Mouse (Mus musculus) liver, postnatal 0 days (tissue): Measurements from ENCODE around the gene Ralgapa1. TPM values are rescaled to one million over a fixed set of nuclear protein-coding genes. Genes with fewer than 3 reads are reported as not detected.
"Not testable (repeated sequence)": the region's sequence is repeated elsewhere in the genome, so short reads cannot be mapped to it uniquely, and the experiment has no call there.

Source experiments
- ATAC-seq: fragments of 200-750 bp; cut with Nextera tagmentation; 2 replicates; pipeline ENCODE4 v1.8.0; 2017; ENCODE audit warnings: mild to moderate bottlenecking, moderate library complexity
- DNase-seq: peaks from one replicate; pipeline ENCODE4 v3.0.0-alpha.2; 2016
- H3K27ac ChIP-seq: fragments of 300-500 bp; sonication (generic); 2 replicates; pipeline ENCODE4 v1.5.1; 2014; ENCODE audit warnings: antibody characterized with exemption, moderate library complexity, mild to moderate bottlenecking, low read depth
- H3K27me3 ChIP-seq: fragments of 300-500 bp; sonication (generic); 2 replicates; pipeline ENCODE4 v1.6.1; 2014; ENCODE audit warnings: low read length, control low read depth, mixed read lengths; ENCODE audit not compliant: insufficient read depth
- H3K36me3 ChIP-seq: fragments of 300-500 bp; sonication (generic); replicated peaks from 2 replicates; pipeline ENCODE4 v1.6.1; 2014; ENCODE audit warnings: mild to moderate bottlenecking, control low read depth, low read length, moderate library complexity, mixed read lengths; ENCODE audit not compliant: insufficient read depth
- H3K4me1 ChIP-seq: fragments of 300-500 bp; sonication (generic); 2 replicates; pipeline ENCODE4 v1.6.1; 2014; ENCODE audit warnings: antibody characterized with exemption, mild to moderate bottlenecking, control low read depth; ENCODE audit not compliant: insufficient read depth
- H3K4me2 ChIP-seq: fragments of 300-500 bp; sonication (generic); 2 replicates; pipeline ENCODE4 v1.6.1; 2014; ENCODE audit warnings: low read depth, mild to moderate bottlenecking, low read length, moderate library complexity, mixed read lengths
- H3K4me3 ChIP-seq: fragments of 300-500 bp; sonication (generic); 2 replicates; pipeline ENCODE4 v1.5.1; 2014; ENCODE audit warnings: low read depth, low read length
- H3K9ac ChIP-seq: fragments of 300-500 bp; sonication (generic); replicated peaks from 2 replicates; pipeline ENCODE4 v1.6.1; 2014; ENCODE audit warnings: mild to moderate bottlenecking, moderate library complexity
- H3K9me3 ChIP-seq: fragments of 300-500 bp; sonication (generic); 2 replicates; pipeline ENCODE4 v1.6.1; 2016; ENCODE audit warnings: mild to moderate bottlenecking, control low read depth, low read length, mixed read lengths
- CTCF ChIP-seq: sonication (generic); IDR thresholded peaks from 2 replicates; pipeline ENCODE4 v1.5.1; 2016; ENCODE audit warnings: antibody characterized with exemption, low read depth
- EP300 ChIP-seq: IDR thresholded peaks from 2 replicates; pipeline ENCODE4 v1.6.1; 2016; ENCODE audit warnings: antibody characterized with exemption, low read depth, mild to moderate bottlenecking
- WGBS: fragments of 180-500 bp; shearing (Covaris S2); extraction: QIAGEN DNeasy Blood & Tissue Kit; methylation state at CpG from one replicate; pipeline ENCODE4 v1.1.7; 2014; ENCODE audit not compliant: insufficient replicate concordance; 5-methylcytosine and 5-hydroxymethylcytosine counted together
- polyA plus RNA-seq: library from polyadenylated mRNA; unstranded; fragments of >200 nt; fragmentation: Nextera tagmentation; extraction: Ambion mirVana; gene quantifications from 2 replicates; pipeline ENCODE4 v1.2.1, GENCODE M21; 2015

Ralgapa1 gene
- polyA plus RNA-seq, 1 experiment from 2014 or later = 2.8 TPM

- peak; percentile 47 for ATAC-seq
- Histone ChIP-seq H3K4me3 (peak overlapping the region; percentile 95), H3K4me1 (peaks cover 5% of the 10 kb centered on the region), H3K9ac (peak overlapping the region; percentile 93), H3K27ac (peak overlapping the region; percentile 89), H3K4me2 (peak overlapping the region; percentile 98), H3K27me3 (no peaks in the 10 kb centered on the region), H3K36me3 (no peaks in the 10 kb centered on the region), H3K9me3 (peaks cover 2% of the 10 kb centered on the region; the same call in 1 of the 2 replicates)
- WGBS = under 1% methylated on average over 35 of the region's 35 CpGs
- DNase-seq = peak; percentile 43
- TF ChIP-seq EP300 (no peak), CTCF (no peak)
Observed at GRCm38 (mm10) chr12:55820119-55820660, 777 bp downstream of the Ralgapa1 start.

- no peak for TF ChIP-seq CTCF
- TF ChIP-seq EP300 = no peak
- Histone ChIP-seq H3K27me3 (no peaks in the 10 kb centered on the region), H3K36me3 (no peaks in the 10 kb centered on the region), H3K4me3 (no peak overlapping the region), H3K4me1 (peaks cover 5% of the 10 kb centered on the region), H3K4me2 (no peak overlapping the region), H3K27ac (no peak overlapping the region), H3K9ac (no peak overlapping the region), H3K9me3 (no peaks in the 10 kb centered on the region)
- ATAC-seq (no peak), DNase-seq (no peak)
- 82% methylated on average over 5 of the region's 5 CpGs for WGBS
Observed at GRCm38 (mm10) chr12:55816488-55816887, 4.5 kb downstream of the Ralgapa1 start.

- Histone ChIP-seq H3K4me1 (no peaks in the 10 kb centered on the region), H3K27ac (no peak overlapping the region), H3K9ac (no peak overlapping the region), H3K9me3 (no peaks in the 10 kb centered on the region), H3K36me3 (no peaks in the 10 kb centered on the region), H3K4me3 (no peak overlapping the region), H3K4me2 (no peak overlapping the region), H3K27me3 (no peaks in the 10 kb centered on the region)
- DNase-seq (no peak), ATAC-seq (no peak)
- 63% methylated on average over 3 of the region's 3 CpGs for WGBS
- TF ChIP-seq CTCF = no peak
- no peak for TF ChIP-seq EP300
Observed at GRCm38 (mm10) chr12:55805035-55805434, 15.9 kb downstream of the Ralgapa1 start.

- H3K27ac ChIP-seq = no peak overlapping the region
- H3K27me3 ChIP-seq = no peaks in the 10 kb centered on the region
- no peak overlapping the region for H3K4me3 ChIP-seq
- no peaks in the 10 kb centered on the region for H3K36me3 ChIP-seq
- DNase-seq (no peak), ATAC-seq (no peak)
- H3K9ac ChIP-seq = no peak overlapping the region
- TF ChIP-seq EP300 = no peak
- peak; percentile 15; the same call in 1 of the 2 replicates for TF ChIP-seq CTCF
- no peak overlapping the region for H3K4me2 ChIP-seq
- H3K9me3 ChIP-seq = no peaks in the 10 kb centered on the region
- WGBS = 79% methylated on average over 4 of the region's 4 CpGs
- no peaks in the 10 kb centered on the region for H3K4me1 ChIP-seq
Observed at GRCm38 (mm10) chr12:55801131-55801530, 19.8 kb downstream of the Ralgapa1 start.

- no peaks in the 10 kb centered on the region for H3K4me1 ChIP-seq
- no peak overlapping the region for H3K4me2 ChIP-seq
- no peaks in the 10 kb centered on the region for H3K36me3 ChIP-seq
- H3K27ac ChIP-seq = no peak overlapping the region
- no peaks in the 10 kb centered on the region for H3K27me3 ChIP-seq
- H3K9me3 ChIP-seq = no peaks in the 10 kb centered on the region
- TF ChIP-seq CTCF (no peak), EP300 (no peak)
- no peak overlapping the region for H3K4me3 ChIP-seq
- H3K9ac ChIP-seq = no peak overlapping the region
- DNase-seq (no peak), ATAC-seq (no peak)
- WGBS = 66% methylated on average over 5 of the region's 5 CpGs
Observed at GRCm38 (mm10) chr12:55800144-55800543, 20.8 kb downstream of the Ralgapa1 start.

- Histone ChIP-seq H3K27ac (no peak overlapping the region), H3K4me1 (no peaks in the 10 kb centered on the region), H3K9me3 (no peaks in the 10 kb centered on the region), H3K36me3 (0 out of 2 replicates have a peak, but pooled peaks cover 2% of the 10 kb centered on the region), H3K9ac (no peak overlapping the region), H3K4me3 (no peak overlapping the region), H3K27me3 (no peaks in the 10 kb centered on the region), H3K4me2 (no peak overlapping the region)
- WGBS = 63% methylated on average over 4 of the region's 4 CpGs
- TF ChIP-seq EP300 = no peak
- TF ChIP-seq CTCF = no peak
- no peak for ATAC-seq
- no peak for DNase-seq
Observed at GRCm38 (mm10) chr12:55798745-55799144, 22.2 kb downstream of the Ralgapa1 start.

- ATAC-seq = no peak
- H3K9ac ChIP-seq = no peak overlapping the region
- DNase-seq = no peak
- TF ChIP-seq CTCF = no peak
- no peak for TF ChIP-seq EP300
- H3K4me1 ChIP-seq = no peaks in the 10 kb centered on the region
- H3K27ac ChIP-seq = no peak overlapping the region
- no peak overlapping the region for H3K4me2 ChIP-seq
- H3K9me3 ChIP-seq = no peaks in the 10 kb centered on the region
- H3K4me3 ChIP-seq = no peak overlapping the region
- WGBS = 75% methylated on average over 3 of the region's 3 CpGs
- no peaks in the 10 kb centered on the region for H3K27me3 ChIP-seq
- 0 out of 2 replicates have a peak, but pooled peaks cover 2% of the 10 kb centered on the region for H3K36me3 ChIP-seq
Observed at GRCm38 (mm10) chr12:55797103-55797502, 23.9 kb downstream of the Ralgapa1 start.

- not testable (repeated sequence) for H3K27ac ChIP-seq, H3K4me3 ChIP-seq, H3K9me3 ChIP-seq, H3K4me1 ChIP-seq, ATAC-seq, H3K4me2 ChIP-seq, H3K36me3 ChIP-seq, H3K27me3 ChIP-seq, DNase-seq, H3K9ac ChIP-seq
- WGBS = 77% methylated on average over 4 of the region's 4 CpGs
Observed at GRCm38 (mm10) chr12:55794485-55794884, 26.5 kb downstream of the Ralgapa1 start.
